ENCODE assay signal across 8 mouse cellular contexts in the genomic region with DNA sequence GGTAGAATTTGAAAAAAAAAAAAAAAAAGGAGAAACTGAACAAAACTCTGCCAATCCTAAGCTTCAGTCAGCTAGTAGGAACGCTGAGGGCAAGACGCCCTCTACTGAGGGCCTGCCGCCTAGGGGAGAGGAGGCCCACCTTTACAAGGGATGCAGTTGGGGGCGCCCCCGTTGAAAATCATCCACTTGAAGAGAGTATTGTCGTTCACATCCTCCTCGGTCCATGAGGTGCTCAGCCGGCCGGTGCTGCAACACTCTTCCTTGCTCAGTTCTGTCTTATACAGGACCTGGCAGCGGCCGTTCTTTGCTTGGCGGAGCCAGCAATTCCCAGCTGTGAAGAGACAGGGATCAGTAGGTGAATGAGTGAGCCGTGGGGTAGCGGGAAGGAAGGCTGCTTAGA. TPM values are rescaled to one million over a fixed set of nuclear protein-coding genes. Genes with fewer than 3 reads are reported as not detected.
DNase-seq lines count a peak whose midpoint lies in the region; ATAC-seq and TF ChIP-seq lines count a peak whose summit lies in the region.

No protein-coding gene starts in this region.

- peak overlapping the region; percentile 97 for H3K4me2 ChIP-seq in embryonic facial prominence, embryonic 15.5 days (replicated peaks)
- H3K4me2 ChIP-seq in midbrain, embryonic 15.5 days = peak overlapping the region; percentile 100

- H3K9ac ChIP-seq in embryonic facial prominence, embryonic 15.5 days = no peak overlapping the region
- H3K9ac ChIP-seq in midbrain, embryonic 15.5 days = peak overlapping the region; percentile 24; the same call in 1 of the 2 replicates

- H3K27me3 ChIP-seq in E14TG2a.4 (ENCODE audit: insufficient read depth, low read length) = peaks cover 75% of the 10 kb centered on the region
- H3K27me3 ChIP-seq in embryonic facial prominence, embryonic 15.5 days = peaks cover 23% of the 10 kb centered on the region
- H3K27me3 ChIP-seq in midbrain, embryonic 15.5 days (replicated peaks) = 0 out of 2 replicates have a peak, but pooled peaks cover 5% of the 10 kb centered on the region

- H3K4me1 ChIP-seq in E14TG2a.4 (replicated peaks; ENCODE audit: low read depth, low read length) = peaks cover 33% of the 10 kb centered on the region
- H3K4me1 ChIP-seq in embryonic facial prominence, embryonic 15.5 days = peaks cover 22% of the 10 kb centered on the region
- H3K4me1 ChIP-seq in midbrain, embryonic 15.5 days = peaks cover 41% of the 10 kb centered on the region

- H3K9me3 ChIP-seq in E14TG2a.4 (ENCODE audit: low read length) = no peaks in the 10 kb centered on the region
- H3K9me3 ChIP-seq in embryonic facial prominence, embryonic 15.5 days (replicated peaks) = no peaks in the 10 kb centered on the region
- H3K9me3 ChIP-seq in midbrain, embryonic 15.5 days = no peaks in the 10 kb centered on the region

- ATAC-seq in embryonic facial prominence, embryonic 15.5 days (ENCODE audit: insufficient number of reproducible peaks, low FRiP score, low TSS enrichment, low read depth) = 0 out of 2 replicates have a peak, but pooled peaks have one; percentile 22
- peak; percentile 21; the same call in 1 of the 2 replicates for ATAC-seq in midbrain, embryonic 15.5 days (replicated peaks)

- H3K36me3 ChIP-seq in E14TG2a.4 (ENCODE audit: insufficient read depth, low read length) = no peaks in the 10 kb centered on the region
- peaks cover 3% of the 10 kb centered on the region; the same call in 1 of the 2 replicates for H3K36me3 ChIP-seq in embryonic facial prominence, embryonic 15.5 days
- H3K36me3 ChIP-seq in midbrain, embryonic 15.5 days (replicated peaks) = no peaks in the 10 kb centered on the region

- TF ChIP-seq CTCF in E14TG2a.4 (conservative IDR thresholded peaks at IDR 0.05; ENCODE audit: low read length) = no peak; the same call in 1 of the 2 replicates

- peak overlapping the region; percentile 61 for H3K4me3 ChIP-seq in E14TG2a.4 (replicated peaks; ENCODE audit: low read length)
- H3K4me3 ChIP-seq in embryonic facial prominence, embryonic 15.5 days (replicated peaks) = peak overlapping the region; percentile 58
- H3K4me3 ChIP-seq in midbrain, embryonic 15.5 days = peak overlapping the region; percentile 59

- H3K27ac ChIP-seq in embryonic facial prominence, embryonic 15.5 days (replicated peaks) = no peak overlapping the region
- no peak overlapping the region for H3K27ac ChIP-seq in midbrain, embryonic 15.5 days

- DNase-seq in MN1 (ENCODE audit: low spot score) = peak; percentile 73
- peak; percentile 49 to 54 for DNase-seq in heart, postnatal 10 days
- peak; percentile 25 to 56 for DNase-seq in kidney, postnatal 4 days
- DNase-seq in thymus, postnatal 14 days = peak; percentile 49
- DNase-seq in frontal cortex, postnatal 14 days (ENCODE audit: low spot score in 2 of 2) = no peak

- WGBS in embryonic facial prominence, embryonic 15.5 days = 2% methylated on average over 14 of the region's 14 CpGs
- WGBS in midbrain, embryonic 15.5 days = 1% methylated on average over 14 of the region's 14 CpGs

- intact Hi-C loops in heart, postnatal 10 days (cut with DNase I) = loop anchor here (5.0 kb wide), 1 partner anchor 69 kb away; the partner anchor contains the start of gene Ndufs4

RNA-seq across cellular contexts. Expression of gene Fst, which starts 2.5 kb away (rescaled TPM):
- 65.3 and 66.3 TPM in 2 replicates for polyA plus RNA-seq in embryonic facial prominence, embryonic 15.5 days (2015; fragmentation: Nextera tagmentation; extraction: Ambion mirVana)
- total RNA-seq in heart, postnatal 10 days (2021) = 1 to 10 TPM; 1.0 to 1.2 TPM
- polyA plus RNA-seq in midbrain, embryonic 15.5 days (2015; fragmentation: Nextera tagmentation; extraction: Ambion mirVana) = 4.6 and 6.8 TPM in 2 replicates

Comparison
In these comparisons a context has a peak if more than half of its experiments do, and no peak if none do; other contexts are left out.
1. DNase-seq: peak in MN1 (single experiment), heart, postnatal 10 days (2 of 2), kidney, postnatal 4 days (2 of 2) and thymus, postnatal 14 days (single experiment); none in frontal cortex, postnatal 14 days (0 of 2).
2. Peak in every context shown above with its lines, with median percentiles within 50 percentile points of each other: H3K4me3 ChIP-seq.